Mouse (Mus musculus) spleen, adult 2 months (tissue): ENCODE measurements around the gene Per1.

Source experiments
- CTCF ChIP-seq: fragments of 200-500 bp; IDR thresholded peaks from 2 replicates; pipeline ENCODE4 v1.5.1; 2011; ENCODE audit warnings: mild to moderate bottlenecking, inconsistent platforms; ENCODE audit not compliant: insufficient read depth, insufficient read length, insufficient replicate concordance; ENCODE audit errors: extremely low read depth
- POLR2A ChIP-seq: fragments of 200-500 bp; IDR thresholded peaks from 2 replicates; pipeline ENCODE4 v1.6.1; 2011; ENCODE audit warnings: low read depth, low read length, inconsistent platforms

- TF ChIP-seq POLR2A (no peak), CTCF (no peak)
Observed at GRCm38 (mm10) chr11:69092871-69093270, 2.1 kb upstream of the Per1 start.
